Mouse (Mus musculus) megakaryocyte, adult 5-6 weeks (primary cell): ENCODE data around the gene Gtf2h1. TPM values are rescaled to one million over a fixed set of nuclear protein-coding genes. Genes with fewer than 3 reads are reported as not detected.
"Not testable (repeated sequence)": the region's sequence is repeated elsewhere in the genome, so short reads cannot be mapped to it uniquely, and the experiment has no call there.

Source experiments
- ATAC-seq: 2 replicates; pipeline ENCODE4 v1.8.0; 2016; ENCODE audit warnings: mild to moderate bottlenecking, inconsistent platforms; ENCODE audit not compliant: poor library complexity, severe bottlenecking
- total RNA-seq, 2 experiments: library from RNA; stranded (forward) in 1 of 2; stranded (reverse) in 1 of 2; fragments of 153-499, 151-499 nt in 1 of 2; fragments of 221-1000, 200-1000 nt in 1 of 2; gene quantifications; 2 replicates each; pipeline versions ENCODE4 v1.2.3 to v1.2.4; 2015 to 2017

Gene Gtf2h1
- total RNA-seq (2015) (36.6 and 40.0 TPM in 2 replicates), total RNA-seq (2017) (70.2 and 74.8 TPM in 2 replicates)

DNA sequence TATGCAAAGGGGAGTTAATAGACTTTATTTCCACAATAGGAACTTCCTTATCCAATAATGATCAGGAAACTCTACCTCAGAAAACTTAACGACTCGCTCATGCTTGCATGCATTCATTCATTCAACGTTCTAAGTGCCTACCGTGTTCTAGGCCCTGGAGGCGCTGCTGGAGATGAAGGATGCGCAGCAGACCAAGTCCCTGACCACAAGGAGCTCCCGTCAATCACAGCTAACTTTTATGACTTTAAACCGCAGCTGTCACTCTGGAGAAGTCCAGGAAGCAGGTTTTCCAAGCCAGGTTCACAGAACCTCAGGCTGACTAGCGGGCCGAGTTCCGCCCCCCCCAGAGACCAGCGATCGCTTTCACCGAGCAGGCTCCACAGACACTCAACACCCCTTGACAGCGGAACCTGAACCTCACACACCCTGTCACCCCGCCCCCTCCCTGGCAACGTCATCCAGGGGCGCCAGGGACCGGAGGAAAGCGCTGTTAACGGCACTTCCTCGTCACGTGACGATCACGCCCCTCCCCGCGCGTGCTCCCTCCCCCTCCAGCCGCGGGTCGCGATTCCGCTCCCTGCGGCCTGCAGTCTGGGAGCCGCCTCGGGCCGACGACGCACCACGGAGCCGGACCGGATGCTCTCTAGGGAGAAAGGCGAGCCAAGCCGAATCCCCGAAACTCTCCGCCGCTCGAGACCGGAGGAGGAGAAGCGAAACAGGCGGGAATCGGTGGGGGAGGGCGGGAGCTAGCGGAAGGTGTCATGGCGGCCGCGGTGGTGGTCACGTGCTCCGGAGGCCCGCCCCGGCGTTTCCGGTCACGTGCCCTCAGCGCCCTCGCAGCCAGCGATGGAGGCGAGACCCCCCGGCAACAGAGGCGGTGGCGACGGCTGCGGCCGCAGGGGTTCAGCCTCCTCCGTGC, at the start of gene Gtf2h1, which contains the start of gene Hps5:
TSS of gene Gtf2h1 (plus strand) at position 817 of the 919 bp plus-strand sequence.
TSS of gene Hps5 (minus strand) at position 778 of the 919 bp plus-strand sequence.
- peak; percentile 95 for ATAC-seq

DNA sequence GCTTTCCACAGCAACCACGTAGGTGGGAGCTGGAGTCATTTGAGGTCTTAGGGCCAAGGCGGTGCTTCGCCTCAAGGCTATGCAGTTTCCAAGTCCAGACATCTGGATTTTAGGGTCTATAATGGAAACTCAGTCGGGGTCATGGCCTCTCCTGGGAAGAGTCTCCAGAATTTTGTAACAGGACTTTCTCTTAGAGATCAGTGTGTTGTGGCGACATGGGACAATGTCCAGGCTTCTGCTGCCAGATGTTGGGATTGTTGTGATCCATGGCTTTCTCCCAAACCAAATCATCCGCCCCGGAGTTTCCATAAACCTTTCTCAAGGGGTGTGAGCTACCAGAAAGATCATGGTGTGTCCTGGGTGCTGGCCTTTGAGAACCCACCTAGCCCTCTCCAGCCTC, 49.5 kb upstream of the Gtf2h1 start:
- ATAC-seq: no peak

DNA sequence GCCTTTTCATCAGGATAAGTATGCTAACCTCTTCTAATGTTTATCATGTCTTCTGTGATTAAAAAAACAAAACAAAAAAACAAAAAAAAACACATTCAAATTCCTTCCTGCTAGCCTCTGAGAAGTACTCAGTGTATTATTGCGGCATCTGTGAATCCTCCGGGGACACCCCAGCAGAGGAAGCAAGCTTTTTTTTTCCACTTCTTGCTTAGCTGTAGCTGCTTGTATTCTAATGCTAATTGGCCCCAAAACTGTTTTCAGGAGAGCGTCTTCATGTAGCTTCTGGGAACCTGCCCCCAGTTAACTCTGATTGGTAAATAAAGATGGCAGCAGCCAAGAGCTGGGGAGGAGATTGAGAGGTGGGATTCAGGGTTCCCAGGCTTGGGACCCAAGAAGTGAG, 47.4 kb upstream of the Gtf2h1 start:
- ATAC-seq: no peak

DNA sequence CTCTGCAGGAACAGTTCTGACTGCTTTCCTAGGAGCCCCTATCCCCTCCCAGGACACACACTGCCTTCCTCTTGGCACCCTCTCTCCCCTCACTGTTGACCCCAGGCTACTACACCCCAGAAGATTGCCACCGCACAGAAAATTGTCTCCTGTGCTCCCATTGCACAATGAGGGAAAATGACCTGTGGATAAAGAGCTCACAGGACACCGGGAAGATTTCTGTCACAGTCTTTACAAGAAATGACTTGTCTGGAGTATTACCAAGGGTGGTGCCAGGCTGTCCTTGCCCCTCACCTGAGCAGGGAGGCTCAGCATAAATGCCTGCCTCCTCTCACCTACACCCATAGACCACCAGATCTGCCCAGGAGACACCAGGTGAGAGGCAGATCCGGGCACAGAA, 44.4 kb upstream of the Gtf2h1 start, which contains the start of gene Saa2:
TSS of gene Saa2 (plus strand) at position 301 of the 400 bp plus-strand sequence.
- ATAC-seq: no peak

DNA sequence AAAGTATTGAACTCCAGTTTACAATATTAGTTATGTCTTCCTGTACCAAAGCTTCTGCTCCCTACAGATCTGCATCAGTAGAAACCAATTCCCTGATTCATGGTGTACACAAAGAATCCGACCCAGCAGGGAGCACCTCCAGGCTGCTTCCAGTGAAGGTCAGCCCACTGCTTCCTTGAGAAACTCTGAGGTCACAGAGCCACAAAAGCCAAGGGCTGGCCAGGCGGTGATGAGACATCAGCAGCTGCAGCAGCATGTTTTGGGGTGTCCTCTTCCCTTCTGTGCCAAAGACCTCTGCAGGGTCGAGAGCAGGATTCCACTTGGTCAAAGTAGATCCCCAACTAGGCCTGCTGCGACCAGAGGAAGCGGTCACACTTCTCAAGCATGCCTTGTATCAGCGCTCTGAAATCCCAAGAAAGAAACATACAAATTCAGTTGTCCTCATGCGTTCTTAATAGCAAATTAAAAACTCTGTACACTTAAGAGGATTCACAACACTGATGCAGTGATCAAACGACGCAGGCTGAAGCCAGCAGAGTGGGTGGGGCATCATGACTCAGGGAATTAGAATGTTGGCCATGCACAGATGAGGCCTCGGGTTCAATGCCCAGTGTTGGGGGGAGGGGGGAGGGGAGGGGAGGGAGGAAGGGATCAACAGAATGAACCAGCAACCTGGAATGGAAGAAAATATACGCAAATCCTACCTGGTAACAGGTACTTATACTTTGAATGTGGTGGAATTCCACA, 34.7 kb upstream of the Gtf2h1 start:
- ATAC-seq: no peak

DNA sequence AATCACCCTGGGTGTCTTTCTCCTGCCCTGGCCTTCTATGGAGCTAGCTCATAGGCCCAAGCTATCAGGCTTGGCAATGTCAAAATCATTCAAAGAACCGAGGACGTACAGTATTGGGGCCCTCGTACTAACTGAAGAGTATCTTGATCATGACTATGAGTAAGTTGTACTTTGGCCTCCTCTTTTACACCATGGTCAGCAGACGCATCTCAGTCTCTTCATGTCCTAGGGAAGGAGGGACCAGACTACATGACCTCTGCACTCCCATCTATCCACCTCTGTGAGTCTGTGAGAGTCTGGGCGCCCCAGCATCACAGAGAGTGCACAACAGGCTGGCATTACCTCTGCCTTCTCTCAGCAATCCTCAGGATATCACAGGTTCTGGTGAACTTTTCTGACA, 33.3 kb upstream of the Gtf2h1 start:
- ATAC-seq: no peak

DNA sequence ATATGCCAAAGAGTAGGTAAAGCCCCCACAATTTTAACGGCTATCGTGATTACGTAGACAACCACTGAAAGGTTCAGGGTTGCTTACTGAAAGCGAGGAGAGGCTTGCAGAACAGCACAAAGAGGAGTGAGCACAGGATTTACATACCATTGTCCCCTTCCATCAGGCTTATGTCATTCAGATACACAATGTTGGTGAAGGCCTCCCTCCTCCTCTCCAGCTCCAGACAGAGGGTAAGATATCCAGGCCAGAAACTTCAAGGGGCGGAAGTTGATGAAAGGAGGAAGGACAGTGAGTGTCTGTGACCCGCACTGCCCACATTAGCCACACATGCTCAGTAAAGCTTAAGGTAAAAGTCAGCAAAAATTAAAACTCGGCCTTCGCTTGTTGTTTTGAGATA, 31.2 kb upstream of the Gtf2h1 start:
- no peak for ATAC-seq

DNA sequence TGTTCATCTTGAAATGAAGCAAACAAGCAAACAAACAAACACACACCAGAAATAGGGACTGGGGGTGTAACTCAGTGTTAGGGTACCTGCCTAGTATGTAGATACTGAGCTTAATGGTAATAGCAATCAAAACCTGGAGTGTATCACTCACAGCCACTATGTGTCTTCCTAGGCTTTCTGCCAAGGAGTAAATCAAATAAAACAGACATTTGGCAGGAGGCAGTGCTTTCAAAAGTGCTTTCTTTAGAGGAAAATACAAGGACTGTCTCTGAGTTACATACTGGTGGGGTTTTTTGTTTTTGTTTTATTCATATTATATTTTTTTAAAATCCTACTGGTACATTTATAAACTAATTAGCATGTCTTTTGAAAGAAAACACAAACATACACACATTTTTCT, 28.5 kb upstream of the Gtf2h1 start:
- no peak for ATAC-seq

DNA sequence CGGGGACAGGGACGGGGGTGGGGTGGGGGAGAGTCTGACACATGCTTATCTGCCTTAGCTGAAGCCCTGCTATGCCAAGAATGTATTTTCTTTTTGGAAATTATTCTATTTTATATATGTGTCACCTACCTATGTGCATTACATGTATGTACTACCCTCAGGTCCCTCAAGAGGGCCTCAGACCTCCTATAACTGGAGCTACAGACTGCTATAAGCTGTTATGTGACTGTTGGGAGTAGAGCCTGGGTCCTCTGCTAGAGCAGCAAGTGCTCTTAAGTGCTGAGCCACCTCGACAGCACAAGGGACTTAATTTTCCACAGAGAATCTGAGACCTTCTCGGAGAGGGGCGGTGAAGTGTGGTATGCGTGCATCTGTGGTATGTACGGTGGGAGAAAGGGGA, 27.5 kb upstream of the Gtf2h1 start:
- no peak for ATAC-seq

DNA sequence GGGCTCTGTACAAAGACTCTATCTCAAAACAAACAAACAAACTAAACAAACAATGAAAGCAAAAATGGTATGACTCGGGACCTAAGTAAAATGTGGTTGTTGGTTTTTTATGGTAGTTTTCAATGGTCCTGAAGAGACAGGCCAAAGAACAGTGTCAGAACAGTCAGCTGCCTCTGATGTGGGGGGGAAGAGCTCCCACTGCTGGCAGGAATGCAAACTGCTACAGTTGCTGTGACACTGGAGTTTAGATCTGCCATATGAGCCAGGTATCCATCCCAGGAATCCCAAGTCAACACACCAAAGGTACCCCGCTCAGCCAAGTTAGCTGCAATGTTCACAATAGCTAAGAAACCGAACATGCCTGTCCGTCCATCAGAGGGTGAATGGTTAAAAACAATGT, 25.2 kb upstream of the Gtf2h1 start:
- ATAC-seq: peak; percentile 78

DNA sequence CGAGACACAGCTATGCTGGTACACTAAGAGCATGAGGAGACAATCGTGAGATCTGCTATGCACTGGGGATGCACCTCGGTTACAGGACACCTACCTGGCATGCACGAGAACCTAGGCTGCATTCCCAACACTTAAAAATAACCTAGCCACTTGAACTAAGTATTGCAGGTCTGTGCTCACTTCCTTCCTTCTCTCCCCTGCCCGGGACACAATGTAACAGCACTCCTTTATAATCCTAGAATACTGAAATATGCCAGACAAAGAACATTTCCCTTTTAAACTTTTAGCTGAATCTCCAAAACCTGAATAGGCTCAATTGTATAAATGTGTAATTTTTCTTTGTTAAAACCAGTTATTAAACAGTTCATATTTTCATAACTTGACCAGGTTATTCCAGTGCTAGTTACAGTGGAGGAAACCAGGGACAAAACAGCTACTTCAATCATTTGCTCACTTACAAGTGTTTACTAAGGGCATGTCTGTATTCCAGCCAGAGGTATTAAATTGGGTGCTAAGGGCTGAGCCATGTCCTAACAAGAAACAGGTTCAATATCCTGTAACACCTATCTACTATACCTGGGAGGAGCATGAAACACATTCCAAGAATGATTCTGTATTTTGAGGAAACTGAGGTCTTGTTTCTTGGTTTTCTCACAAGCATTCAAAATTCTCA, 6.6 kb upstream of the Gtf2h1 start:
- ATAC-seq: no peak

DNA sequence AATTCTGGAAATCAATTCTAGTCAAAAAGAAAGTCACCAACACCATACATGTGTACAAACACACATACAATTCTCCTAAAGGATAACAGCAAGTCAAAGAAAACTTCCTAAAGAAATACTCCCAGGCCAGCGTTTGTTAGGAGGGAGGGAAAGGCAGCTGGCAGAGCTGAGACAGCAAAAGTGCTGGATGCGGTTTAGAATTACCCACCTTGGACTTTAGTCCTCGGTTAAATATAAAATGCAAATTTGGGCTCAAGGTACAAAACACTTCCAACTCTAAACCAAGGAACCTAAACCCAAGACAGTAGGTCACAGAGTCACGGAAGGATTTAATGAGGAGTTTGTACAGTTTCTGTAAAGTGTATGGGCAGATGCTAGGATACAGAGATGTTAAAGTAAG, 2.0 kb upstream of the Gtf2h1 start:
- no peak for ATAC-seq

DNA sequence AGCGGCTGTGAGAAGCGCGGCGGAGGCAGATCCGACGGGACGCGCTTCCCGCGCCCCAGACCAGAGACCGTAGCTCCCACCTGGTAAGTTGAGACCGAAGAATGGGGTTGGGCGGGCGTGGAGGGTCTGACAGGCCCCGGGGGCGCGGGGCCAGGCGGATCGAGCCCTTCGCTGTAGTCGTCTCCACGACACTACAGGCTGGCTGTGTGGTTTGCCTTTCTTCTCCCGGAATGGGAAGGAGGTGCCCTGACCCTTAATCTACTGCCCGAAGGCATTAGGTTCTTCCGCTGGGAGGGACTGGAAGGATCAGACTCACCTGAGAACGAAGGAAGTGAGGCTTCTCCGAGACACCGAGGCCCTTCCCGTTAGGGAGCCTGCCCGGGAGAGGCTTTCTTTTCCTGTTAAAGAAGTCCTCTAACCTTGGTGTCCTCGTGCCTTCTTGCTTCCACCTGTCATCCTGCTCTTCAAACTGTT, 340 bp downstream of the Gtf2h1 start:
- no peak for ATAC-seq

DNA sequence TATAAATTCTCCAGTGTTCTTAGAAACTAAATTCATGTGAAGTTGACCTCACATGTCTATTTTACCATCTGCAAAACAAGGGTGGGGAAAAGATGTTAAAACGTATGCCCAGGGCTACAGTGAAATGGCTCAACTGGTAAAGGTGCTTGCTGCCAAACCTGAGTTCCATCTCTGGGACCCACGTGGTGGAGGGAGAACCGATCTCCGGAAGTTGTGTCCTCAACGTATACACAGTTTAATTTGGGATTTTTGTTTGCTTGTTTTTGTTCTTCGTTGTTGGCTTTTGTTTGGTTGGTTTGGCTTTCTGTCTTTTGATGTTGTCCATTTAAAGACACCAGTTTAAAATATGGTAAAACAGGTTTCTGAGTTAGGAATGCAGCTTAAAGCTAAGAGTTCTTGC, 876 bp downstream of the Gtf2h1 start:
- ATAC-seq: no peak

DNA sequence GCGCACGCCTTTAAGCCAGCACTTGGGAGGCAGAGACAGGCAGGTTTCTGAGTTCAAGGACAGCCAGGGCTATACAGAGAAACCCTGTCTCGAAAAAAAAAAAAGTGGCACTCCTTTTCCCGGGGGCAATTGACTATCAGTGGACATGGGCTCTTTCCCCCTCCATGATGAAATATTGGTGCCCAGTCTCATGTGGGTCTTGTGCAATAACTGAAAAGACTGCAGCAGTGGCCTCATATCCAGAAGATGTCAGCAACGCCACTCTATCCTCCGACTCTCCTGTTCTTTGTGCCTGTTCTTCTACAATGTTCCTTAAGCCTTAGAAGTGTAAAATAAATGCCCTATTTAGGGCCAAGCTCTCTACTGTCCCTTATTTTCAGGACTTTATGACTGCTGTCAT, 14.4 kb downstream of the Gtf2h1 start:
- ATAC-seq: no peak

DNA sequence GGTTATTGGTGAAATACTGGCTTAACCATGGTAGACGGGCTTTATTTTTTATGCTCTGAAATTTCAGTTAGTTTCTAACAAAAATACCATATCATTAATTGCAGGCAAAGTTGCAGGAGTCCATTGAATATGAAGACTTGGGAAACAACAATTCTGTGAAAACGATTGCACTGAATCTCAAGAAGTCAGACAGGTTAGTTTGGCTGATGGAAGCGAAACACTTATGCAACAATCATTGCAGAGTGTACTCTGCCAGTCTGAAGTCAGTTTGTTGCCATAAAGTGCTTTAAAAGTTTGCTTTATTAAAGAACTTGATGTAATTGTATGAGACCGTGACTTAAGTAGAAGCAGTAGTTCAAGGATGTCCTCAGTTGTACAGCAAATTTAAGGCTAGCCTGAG, 18.1 kb downstream of the Gtf2h1 start:
- ATAC-seq: no peak

DNA sequence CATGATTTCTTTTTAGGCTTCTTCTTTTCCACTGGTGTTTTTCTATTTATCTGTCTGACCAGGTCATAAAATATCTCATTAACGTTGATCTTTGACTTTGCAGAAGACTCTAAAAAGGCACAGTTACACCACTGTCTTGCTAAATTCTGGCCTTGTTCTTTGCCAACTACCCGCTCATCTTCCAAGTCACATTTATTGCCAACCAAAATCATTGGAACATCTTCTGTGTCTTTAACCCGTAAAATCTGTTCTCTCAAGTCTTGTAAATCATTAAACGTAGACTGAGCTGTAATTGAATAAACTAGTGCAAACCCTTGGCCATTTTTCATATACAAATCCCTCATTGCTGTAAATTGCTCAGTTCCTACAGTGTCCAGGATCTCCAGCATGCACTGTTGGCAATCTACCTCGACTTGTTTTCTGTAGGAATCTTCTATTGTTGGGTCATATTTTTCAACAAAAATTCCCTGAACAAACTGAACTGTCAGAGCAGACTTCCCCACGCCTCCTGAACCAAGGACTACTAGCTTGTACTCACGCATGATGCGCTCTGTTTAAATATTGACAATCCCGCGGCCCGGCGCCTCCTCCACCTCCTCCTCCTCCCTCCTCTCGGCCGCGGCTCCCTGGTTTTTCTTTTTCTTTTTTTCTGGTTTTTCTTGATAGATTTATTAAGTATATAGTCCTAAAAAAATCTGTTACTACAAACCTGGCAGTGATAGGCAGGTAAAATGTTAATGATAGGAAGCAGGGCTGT, 25.2 kb downstream of the Gtf2h1 start:
- ATAC-seq: not testable (repeated sequence)

DNA sequence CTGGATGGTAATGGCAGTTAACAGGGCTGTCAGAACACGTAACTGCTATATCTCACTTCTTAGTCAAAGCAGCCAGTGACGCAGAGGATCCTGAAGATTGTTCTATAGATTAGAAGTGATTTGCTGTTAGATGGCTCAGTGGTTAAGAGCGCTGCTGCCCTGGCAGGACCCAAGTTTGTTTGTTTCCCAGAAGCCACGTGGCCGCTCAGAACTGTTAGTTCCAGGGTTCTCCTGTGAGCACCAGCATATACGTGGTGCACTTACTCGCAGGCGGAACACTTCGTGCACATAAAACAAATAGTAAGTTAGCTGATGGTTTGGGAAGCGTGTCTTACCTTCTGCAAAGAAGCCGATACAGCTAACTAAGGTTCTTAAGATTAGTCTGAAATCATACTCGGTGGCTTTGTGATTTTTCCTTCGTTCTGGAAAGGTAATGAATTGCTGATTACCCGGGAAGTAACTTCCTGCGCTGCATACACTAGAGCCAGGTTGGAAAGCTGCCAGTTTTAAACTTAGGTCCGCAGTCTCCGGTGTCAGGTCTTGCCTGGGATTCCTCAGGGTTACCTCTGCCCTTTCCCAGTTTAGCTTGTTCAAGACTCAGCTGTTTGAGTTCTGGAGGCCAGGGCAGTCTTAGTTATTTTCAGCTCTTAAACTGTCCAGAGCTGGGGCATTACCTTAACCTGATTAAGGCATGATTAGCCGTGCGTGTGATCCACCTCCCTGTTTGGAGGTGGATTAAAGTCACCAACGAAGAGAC, 31.3 kb downstream of the Gtf2h1 start:
- ATAC-seq: no peak

DNA sequence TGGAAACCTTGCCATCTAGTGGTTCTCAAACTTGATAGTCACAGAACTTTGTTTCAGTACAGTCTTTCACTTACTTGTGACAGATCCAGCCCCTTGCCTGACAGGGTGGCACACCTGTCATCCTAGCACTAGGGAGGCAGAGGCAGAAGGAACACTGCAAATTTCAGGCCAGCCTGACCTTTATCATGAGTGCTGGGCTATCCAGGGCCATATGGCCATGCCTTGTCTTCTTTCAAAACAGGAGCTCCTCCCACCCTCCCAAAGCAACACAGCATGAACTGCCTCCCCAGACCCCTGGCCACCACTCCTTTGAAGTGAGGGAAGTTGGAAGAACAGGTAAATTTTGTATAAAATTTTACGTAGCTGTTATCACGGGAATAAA, 31.9 kb downstream of the Gtf2h1 start:
- no peak for ATAC-seq

DNA sequence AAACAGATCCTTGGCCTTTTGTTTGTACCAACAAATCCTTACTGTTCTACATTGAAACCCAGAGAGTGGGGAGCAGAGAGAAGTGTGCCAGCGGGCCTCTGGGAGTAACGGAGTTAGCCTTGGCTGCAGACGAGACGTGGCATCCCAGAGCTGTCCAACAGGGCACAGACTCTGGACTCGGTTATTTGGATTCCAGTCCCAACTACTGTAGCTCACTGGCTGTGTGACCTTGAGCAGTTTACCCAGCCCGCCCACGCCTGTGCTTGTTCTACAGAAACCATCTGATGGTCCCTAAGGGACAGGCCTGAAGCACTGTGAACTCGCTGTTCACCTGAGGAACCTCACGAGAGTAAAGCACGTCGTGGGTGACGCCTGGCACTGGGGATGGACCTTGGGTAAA, 34.0 kb downstream of the Gtf2h1 start:
- no peak for ATAC-seq
